Mouse (Mus musculus) midbrain, embryonic 15.5 days (tissue): ENCODE measurements around the gene Ercc1. TPM values are rescaled to one million over a fixed set of nuclear protein-coding genes. Genes with fewer than 3 reads are reported as not detected.

ENCODE experiments used
- ATAC-seq: fragments of 200-750 bp; cut with Nextera tagmentation; replicated peaks from 2 replicates; pipeline ENCODE4 v1.8.0; 2017; ENCODE audit warnings: moderate TSS enrichment
- H3K27ac ChIP-seq: fragments of 300-500 bp; sonication (generic); 2 replicates; pipeline ENCODE4 v1.5.1; 2015; ENCODE audit warnings: mild to moderate bottlenecking, inconsistent platforms
- H3K27me3 ChIP-seq: fragments of 300-500 bp; sonication (generic); replicated peaks from 2 replicates; pipeline ENCODE4 v1.6.1; 2015; ENCODE audit warnings: inconsistent platforms
- H3K36me3 ChIP-seq: fragments of 300-500 bp; sonication (generic); replicated peaks from 2 replicates; pipeline ENCODE4 v1.6.1; 2015; ENCODE audit warnings: inconsistent platforms
- H3K4me1 ChIP-seq: fragments of 300-500 bp; sonication (generic); 2 replicates; pipeline ENCODE4 v1.6.1; 2015; ENCODE audit warnings: inconsistent platforms
- H3K4me2 ChIP-seq: fragments of 300-500 bp; sonication (generic); 2 replicates; pipeline ENCODE4 v1.6.1; 2015; ENCODE audit warnings: inconsistent platforms, mild to moderate bottlenecking, moderate library complexity
- H3K4me3 ChIP-seq: fragments of 300-500 bp; sonication (generic); 2 replicates; pipeline ENCODE4 v1.5.1; 2015; ENCODE audit warnings: mild to moderate bottlenecking, inconsistent platforms
- H3K9ac ChIP-seq: fragments of 300-500 bp; sonication (generic); 2 replicates; pipeline ENCODE4 v1.6.1; 2015; ENCODE audit warnings: mild to moderate bottlenecking, inconsistent platforms
- H3K9me3 ChIP-seq: fragments of 300-500 bp; sonication (generic); 2 replicates; pipeline ENCODE4 v1.6.1; 2016; ENCODE audit warnings: inconsistent platforms
- WGBS: fragments of 180-500 bp; shearing (Covaris S2); methylation state at CpG from one replicate; pipeline ENCODE4 v1.1.7; 2015; ENCODE audit warnings: mixed read lengths; 5-methylcytosine and 5-hydroxymethylcytosine counted together
- polyA plus RNA-seq: library from polyadenylated mRNA; unstranded; fragments of >200 nt; fragmentation: Nextera tagmentation; extraction: Ambion mirVana; gene quantifications from 2 replicates; pipeline ENCODE4 v1.2.1, GENCODE M21; 2015

Gene Ercc1
- polyA plus RNA-seq: 80.2 and 83.3 TPM in 2 replicates

DNA sequence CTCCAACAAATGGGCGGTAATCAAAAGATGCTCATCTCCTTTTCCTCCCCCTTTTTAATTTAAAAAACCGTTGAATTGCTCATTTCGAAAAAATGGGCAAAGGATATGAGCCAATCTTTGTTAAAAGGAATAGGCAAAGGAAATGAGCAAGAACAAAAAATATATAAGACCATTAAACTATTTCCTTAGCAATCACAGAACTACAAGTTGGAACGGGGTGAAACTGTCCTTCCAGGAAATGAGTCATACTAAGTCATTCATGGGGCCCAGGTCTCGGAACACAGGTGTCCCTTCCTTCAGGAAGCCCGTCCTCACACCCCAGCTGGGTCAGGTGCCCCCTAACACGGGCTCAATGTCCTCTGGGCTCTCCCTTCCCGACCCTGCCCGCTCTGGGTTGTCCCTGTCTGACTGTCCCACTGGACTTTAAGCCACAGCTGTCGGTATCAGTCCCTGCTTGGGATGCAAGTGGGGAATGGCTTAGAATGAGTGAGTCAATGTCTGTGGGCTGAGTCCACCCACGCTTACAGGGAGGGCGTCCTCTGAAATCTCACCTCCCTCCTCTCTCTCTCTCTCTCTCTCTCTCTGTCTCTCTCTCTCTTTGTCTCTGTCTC is at the start of gene Ercc1:
Gene Ercc1 (plus strand): TSS at position 542 of the 611 bp plus-strand sequence.
- Histone ChIP-seq H3K4me3 (peak within 1 kb of the TSS; percentile 81), H3K36me3 (peaks cover 10% of the 10 kb centered on the region; the same call in 1 of the 2 replicates), H3K9me3 (no peaks in the 10 kb centered on the region), H3K27me3 (peaks cover 13% of the 10 kb centered on the region), H3K4me1 (peaks cover 41% of the 10 kb centered on the region), H3K9ac (peak within 1 kb of the TSS; percentile 75), H3K27ac (peak within 1 kb of the TSS; percentile 89), H3K4me2 (peak within 1 kb of the TSS; percentile 92)
- WGBS: 23% methylated on average over 12 of the region's 12 CpGs
- ATAC-seq: peak; percentile 19

DNA sequence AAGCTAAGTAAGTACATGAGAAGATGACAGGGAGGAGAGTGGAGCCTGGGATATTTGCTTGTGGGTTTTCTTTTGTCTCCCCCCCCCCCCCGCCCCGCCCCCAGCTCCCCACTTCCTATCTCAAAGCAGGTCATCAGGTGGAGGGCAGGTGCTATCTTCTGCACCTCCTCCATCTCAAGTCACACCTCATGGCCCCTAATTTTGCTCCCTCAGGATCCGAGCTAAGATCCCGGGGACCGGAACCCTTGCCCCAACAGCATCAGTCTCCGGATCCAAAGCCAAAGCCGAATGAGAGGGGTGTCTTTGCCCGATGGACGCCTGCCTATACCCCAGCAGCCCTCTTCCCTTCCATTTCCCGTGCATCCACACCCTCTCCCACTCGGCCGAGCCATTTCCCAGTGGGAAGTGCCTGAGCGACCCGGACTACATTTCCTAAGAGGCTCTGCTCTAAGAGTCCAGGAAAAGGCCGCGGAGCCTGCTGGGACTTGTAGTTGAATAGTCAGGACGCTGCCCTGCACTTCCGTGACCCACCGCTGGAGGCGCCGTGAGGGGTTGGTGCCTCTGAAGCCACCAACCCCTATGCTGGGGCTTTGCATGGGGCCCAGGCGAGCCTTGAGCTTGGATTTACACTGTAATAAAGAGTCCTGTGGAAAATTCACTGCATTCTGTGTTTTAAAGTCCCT is 48.9 kb upstream of the Ercc1 start:
- H3K9me3 ChIP-seq: no peaks in the 10 kb centered on the region
- H3K27me3 ChIP-seq: no peaks in the 10 kb centered on the region
- 0 out of 2 replicates have a peak overlapping the region, but pooled peaks have one; percentile 40 for H3K27ac ChIP-seq
- H3K9ac ChIP-seq: no peak overlapping the region
- peak overlapping the region; percentile 7; the same call in 1 of the 2 replicates for H3K4me3 ChIP-seq
- H3K4me1 ChIP-seq: peaks cover 10% of the 10 kb centered on the region
- WGBS: 15% methylated on average over 20 of the region's 22 CpGs
- H3K36me3 ChIP-seq: peaks cover 21% of the 10 kb centered on the region
- H3K4me2 ChIP-seq: peak overlapping the region; percentile 40
- ATAC-seq: peak; percentile 64

DNA sequence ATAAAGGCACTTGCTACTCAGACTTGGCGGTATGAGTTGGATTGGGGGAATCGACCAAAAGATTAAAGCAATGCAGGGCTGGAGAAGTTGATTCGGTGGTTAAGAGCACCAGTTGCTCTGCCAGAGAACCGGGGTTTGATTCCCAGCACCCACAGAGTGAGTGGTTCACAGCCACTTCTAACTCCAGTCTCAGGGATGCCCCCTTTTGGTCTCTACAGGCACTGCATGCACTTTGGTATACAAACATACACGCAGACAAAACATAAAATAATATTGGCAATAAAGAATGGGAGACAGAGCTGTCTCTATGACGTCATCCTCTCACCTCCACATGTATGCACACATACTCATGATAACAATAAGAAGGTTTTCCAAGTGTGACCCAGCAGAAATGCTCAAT is 47.5 kb upstream of the Ercc1 start:
- H3K27me3 ChIP-seq: peaks cover under 1% of the 10 kb centered on the region; the same call in 1 of the 2 replicates
- H3K9ac ChIP-seq: no peak overlapping the region
- H3K36me3 ChIP-seq: peaks cover 21% of the 10 kb centered on the region
- H3K4me1 ChIP-seq: peaks cover 13% of the 10 kb centered on the region
- H3K4me3 ChIP-seq: no peak overlapping the region
- no peak overlapping the region for H3K27ac ChIP-seq
- 90% methylated on average over 6 of the region's 6 CpGs for WGBS
- no peak overlapping the region for H3K4me2 ChIP-seq
- no peaks in the 10 kb centered on the region for H3K9me3 ChIP-seq
- ATAC-seq: no peak

DNA sequence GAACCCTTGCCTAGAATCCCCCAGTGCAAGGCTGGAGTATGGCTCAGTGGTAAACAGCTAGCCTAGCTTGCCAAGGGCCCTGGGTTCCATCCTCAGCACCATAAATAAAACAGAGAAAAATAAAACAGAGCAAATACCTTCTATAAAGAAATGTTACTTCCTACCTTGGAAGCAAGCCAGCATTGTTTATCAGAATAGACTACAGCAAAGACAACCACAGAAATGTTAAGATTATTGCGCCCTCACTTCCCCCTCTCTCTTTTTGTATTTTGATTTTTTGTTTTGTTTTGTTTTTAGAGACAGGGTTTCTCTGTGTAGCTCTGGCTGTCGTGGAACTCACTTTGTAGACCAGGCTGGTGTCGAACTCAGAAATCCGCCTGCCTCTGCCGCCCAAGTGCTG is 46.8 kb upstream of the Ercc1 start:
- ATAC-seq: no peak
- peaks cover 18% of the 10 kb centered on the region for H3K4me1 ChIP-seq
- H3K4me2 ChIP-seq: no peak overlapping the region
- no peaks in the 10 kb centered on the region for H3K9me3 ChIP-seq
- no peak overlapping the region for H3K27ac ChIP-seq
- peaks cover 8% of the 10 kb centered on the region for H3K27me3 ChIP-seq
- H3K4me3 ChIP-seq: no peak overlapping the region
- WGBS: 93% methylated on average over 5 of the region's 5 CpGs
- H3K36me3 ChIP-seq: peaks cover 21% of the 10 kb centered on the region
- H3K9ac ChIP-seq: no peak overlapping the region

DNA sequence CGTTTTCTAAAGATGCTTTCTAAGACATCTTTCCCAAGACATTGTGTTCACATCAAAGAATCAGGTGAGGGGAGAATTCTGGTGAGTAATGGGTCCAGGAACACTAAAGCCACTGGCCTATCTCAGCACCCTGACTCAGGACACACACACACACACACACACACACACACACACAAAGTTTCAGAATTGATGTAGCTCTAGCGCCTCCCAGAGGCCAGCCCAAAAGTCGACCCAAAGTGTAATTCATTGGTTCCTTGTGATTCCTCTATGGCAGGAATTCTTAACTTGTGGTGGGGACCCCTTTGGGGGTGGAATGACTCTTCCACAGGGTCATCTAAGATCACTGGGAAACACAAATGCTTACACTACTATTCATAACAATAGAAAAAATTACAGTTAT is 45.4 kb upstream of the Ercc1 start:
- H3K4me3 ChIP-seq: no peak overlapping the region
- no peak overlapping the region for H3K4me2 ChIP-seq
- ATAC-seq: no peak
- H3K9me3 ChIP-seq: no peaks in the 10 kb centered on the region
- H3K27ac ChIP-seq: no peak overlapping the region
- no peak overlapping the region for H3K9ac ChIP-seq
- peaks cover 18% of the 10 kb centered on the region for H3K27me3 ChIP-seq
- H3K36me3 ChIP-seq: 0 out of 2 replicates have a peak, but pooled peaks cover 10% of the 10 kb centered on the region
- WGBS: 20% methylated on average over 3 of the region's 3 CpGs
- H3K4me1 ChIP-seq: peaks cover 25% of the 10 kb centered on the region

DNA sequence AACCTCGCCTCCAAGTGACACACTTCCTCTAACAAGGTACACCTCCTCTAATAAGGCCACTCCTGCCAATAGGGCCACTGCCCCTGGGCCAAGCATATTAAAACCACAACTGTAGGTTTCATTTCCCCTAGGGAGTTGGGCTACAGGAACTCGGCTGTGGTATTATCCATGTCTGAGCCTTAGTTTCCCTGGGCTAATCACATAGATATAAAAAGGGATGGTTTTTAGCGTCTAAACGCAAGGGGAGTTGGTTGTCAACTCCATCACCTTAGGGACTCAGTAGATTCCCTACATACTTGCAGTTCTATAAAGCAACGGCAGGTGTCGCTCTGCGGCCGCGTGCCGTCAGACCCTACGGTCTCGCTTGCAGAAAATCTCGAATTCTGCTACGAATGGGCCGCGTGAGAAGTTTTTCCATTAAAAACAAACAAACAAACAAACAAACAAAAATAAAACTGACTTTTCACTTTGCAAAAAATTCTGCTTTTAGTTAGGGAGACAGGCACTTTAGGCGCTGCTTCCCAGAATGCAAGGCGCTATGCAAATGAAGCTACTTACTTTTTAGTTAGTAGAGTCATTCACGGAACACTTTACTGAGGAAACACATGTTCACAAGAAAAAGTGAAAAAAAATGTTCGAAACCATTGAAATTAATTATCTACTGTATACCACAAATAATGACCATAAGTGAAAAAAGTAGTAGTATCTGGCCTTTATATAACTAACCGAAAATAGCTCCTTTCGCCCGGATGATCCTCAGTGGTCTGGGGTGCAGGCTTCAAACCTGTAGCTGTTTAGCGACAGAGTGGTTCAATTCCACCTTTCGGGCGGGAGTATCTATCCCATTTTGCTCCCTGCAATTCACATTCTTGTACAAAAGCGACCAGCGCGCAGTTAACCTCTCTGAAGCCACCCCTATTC is 43.8 kb upstream of the Ercc1 start:
- H3K4me1 ChIP-seq: peaks cover 37% of the 10 kb centered on the region
- peak; percentile 86 for ATAC-seq
- H3K9me3 ChIP-seq: no peaks in the 10 kb centered on the region
- under 1% methylated on average over 29 of the region's 29 CpGs for WGBS
- 0 out of 2 replicates have a peak, but pooled peaks cover 3% of the 10 kb centered on the region for H3K36me3 ChIP-seq
- H3K4me2 ChIP-seq: peak overlapping the region; percentile 78
- H3K4me3 ChIP-seq: peak overlapping the region; percentile 50
- peak overlapping the region; percentile 39 for H3K9ac ChIP-seq
- H3K27me3 ChIP-seq: peaks cover 34% of the 10 kb centered on the region
- peak overlapping the region; percentile 46; the same call in 1 of the 2 replicates for H3K27ac ChIP-seq

DNA sequence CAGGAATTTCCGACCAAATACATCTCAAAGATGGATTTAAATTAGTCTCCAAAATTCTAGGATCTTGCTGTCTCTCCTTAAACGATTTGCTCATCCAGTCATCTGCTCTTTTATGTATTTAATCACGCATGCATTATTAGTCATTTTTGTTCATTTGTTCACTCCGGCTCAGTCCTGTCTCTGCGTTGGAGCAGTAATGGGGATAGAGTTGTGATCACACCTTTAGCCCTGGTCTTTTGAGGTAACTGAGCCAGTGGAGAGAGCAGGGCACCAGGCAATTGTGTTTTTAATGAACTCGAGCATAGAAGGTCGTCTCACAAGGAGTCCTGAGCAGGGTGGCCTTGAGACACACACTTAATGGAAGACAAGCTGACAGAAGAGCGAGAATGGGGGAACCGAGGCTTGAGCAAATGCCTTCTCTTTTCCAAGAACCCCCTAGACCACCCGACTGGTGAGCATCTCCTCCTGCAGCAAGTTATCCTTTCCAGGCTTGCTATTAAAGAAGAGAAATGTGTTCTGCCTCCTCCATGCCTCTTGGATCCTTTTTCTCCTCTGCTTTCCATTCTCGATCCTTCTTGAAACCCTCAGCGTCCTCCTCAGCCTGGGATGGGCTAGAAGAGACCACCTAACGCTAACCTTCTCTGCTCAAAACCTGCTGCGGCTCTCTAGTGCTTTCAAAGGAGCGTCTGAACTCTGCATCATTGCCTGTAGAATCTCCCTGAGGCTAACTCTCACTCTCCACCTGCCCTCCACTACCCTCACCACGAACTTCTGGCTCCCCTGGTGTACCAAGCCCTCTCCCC is 42.9 kb upstream of the Ercc1 start:
- no peaks in the 10 kb centered on the region for H3K9me3 ChIP-seq
- ATAC-seq: no peak; the same call in 1 of the 2 replicates

DNA sequence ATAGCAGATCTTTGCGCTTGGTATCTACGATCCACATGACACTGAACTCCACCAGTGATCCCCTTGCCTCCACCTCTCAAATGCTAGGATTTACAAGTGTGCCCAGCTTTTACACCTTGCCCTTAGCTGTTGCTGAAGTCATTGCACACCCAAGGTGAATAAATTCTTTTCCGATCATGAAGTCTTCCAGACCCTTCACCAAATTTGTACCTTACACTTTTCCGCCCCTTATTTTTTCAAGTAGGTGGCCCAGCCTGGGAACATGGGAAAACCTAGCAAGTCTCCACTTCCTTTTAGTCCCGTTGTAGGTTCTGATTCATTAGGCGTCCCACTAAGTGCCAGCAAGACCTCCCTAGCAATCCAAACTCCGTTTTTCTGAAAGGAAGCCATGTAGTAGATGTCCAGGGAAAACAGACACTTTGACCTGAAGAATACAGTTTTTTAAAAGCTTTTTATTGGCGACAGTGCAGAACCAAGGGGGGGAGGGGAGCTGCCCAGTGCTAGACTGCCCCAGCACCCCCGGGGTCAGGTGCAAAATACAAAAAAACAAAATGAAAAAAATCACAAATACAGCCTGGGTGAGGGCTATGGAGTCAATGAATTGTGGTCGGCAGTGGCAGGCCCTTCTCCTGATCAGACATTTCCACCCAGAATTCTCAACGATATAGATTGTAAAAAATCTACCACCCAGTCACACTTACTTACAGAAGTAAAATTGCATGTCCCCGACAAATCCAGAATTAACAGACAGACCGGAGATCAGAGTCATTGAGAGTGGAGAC is 42.1 kb upstream of the Ercc1 start:
- Histone ChIP-seq H3K4me2 (peak overlapping the region; percentile 78), H3K27ac (no peak overlapping the region), H3K27me3 (peaks cover 51% of the 10 kb centered on the region), H3K4me1 (peaks cover 38% of the 10 kb centered on the region), H3K36me3 (no peaks in the 10 kb centered on the region), H3K9ac (peak overlapping the region; percentile 39), H3K9me3 (no peaks in the 10 kb centered on the region), H3K4me3 (peak overlapping the region; percentile 50)
- no peak for ATAC-seq
- WGBS: 47% methylated on average over 13 of the region's 13 CpGs

More for the DNA sequence above, 42.9 kb upstream of the Ercc1 start:
- no peaks in the 10 kb centered on the region for H3K36me3 ChIP-seq
- peaks cover 37% of the 10 kb centered on the region for H3K4me1 ChIP-seq
- peak overlapping the region; percentile 39 for H3K9ac ChIP-seq
- H3K4me2 ChIP-seq: peak overlapping the region; percentile 78
- 9% methylated on average over 16 of the region's 16 CpGs for WGBS
- peaks cover 43% of the 10 kb centered on the region for H3K27me3 ChIP-seq
- peak overlapping the region; percentile 50 for H3K4me3 ChIP-seq
- peak overlapping the region; percentile 46; the same call in 1 of the 2 replicates for H3K27ac ChIP-seq

DNA sequence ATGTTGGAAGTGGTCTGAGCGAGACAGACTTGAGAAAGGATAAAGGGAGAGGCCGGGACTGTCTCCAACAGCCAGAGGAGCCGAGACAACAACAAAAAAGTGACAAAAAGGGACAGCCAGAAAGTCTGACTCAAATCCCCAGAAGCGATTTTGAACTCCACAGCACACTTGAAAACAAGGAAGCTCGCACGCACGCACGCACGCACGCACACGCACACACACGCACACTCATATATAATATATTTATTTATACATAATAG is 41.6 kb upstream of the Ercc1 start:
- WGBS: 77% methylated on average over 12 of the region's 12 CpGs
- Histone ChIP-seq H3K4me3 (no peak overlapping the region), H3K36me3 (no peaks in the 10 kb centered on the region), H3K4me1 (peaks cover 43% of the 10 kb centered on the region), H3K9ac (no peak overlapping the region), H3K27ac (no peak overlapping the region), H3K9me3 (no peaks in the 10 kb centered on the region), H3K4me2 (no peak overlapping the region), H3K27me3 (peaks cover 51% of the 10 kb centered on the region)
- ATAC-seq: no peak

DNA sequence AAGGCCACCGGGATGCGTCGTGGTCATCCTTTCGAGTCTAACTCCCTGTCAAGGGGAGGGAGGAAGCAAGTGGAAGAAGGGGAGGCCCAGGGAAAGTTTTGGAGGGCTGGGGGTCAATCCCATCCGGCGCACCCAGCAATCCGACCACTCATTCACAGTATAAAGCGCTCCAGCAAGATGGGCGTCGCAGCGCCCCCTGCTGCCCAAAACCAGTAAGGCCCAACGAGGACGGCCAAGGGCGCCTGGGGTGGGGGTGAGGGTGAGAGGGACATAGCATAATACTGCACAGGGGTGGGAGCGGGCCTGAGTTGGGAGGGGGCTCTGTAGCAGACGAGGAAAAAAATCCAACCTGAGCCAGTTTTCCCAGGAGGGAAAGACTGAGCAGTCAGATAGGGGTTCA is 40.8 kb upstream of the Ercc1 start:
- WGBS: 0% methylated on average over 16 of the region's 16 CpGs
- H3K9ac ChIP-seq: no peak overlapping the region

More for the DNA sequence above, 40.8 kb upstream of the Ercc1 start:
- peak overlapping the region; percentile 46 for H3K4me2 ChIP-seq
- H3K36me3 ChIP-seq: no peaks in the 10 kb centered on the region
- no peak overlapping the region for H3K27ac ChIP-seq
- no peak for ATAC-seq
- 0 out of 2 replicates have a peak overlapping the region, but pooled peaks have one; percentile 27 for H3K4me3 ChIP-seq
- peaks cover 51% of the 10 kb centered on the region for H3K27me3 ChIP-seq
- peaks cover 45% of the 10 kb centered on the region for H3K4me1 ChIP-seq
- H3K9me3 ChIP-seq: no peaks in the 10 kb centered on the region
